Mouse (Mus musculus): ENCODE data around the gene Gipr. TPM values are rescaled to one million over a fixed set of nuclear protein-coding genes. Genes with fewer than 3 reads are reported as not detected.

Gipr gene
- total RNA-seq, 1 experiment = 1.5 TPM

- peaks cover 2% of the 10 kb centered on the region; the same call in 1 of the 2 replicates for H3K36me3 ChIP-seq (ENCODE audit: control insufficient read depth, insufficient read depth, low read length, poor library complexity, severe bottlenecking)
- no peaks in the 10 kb centered on the region for H3K9me3 ChIP-seq (ENCODE audit: control insufficient read depth, insufficient read depth, low read depth, low read length)
- in situ Hi-C loops (cut with MboI; ENCODE audit: low sequenced_read_pairs in 2 of 2, unreplicated experiment in 2 of 2) = no loop called here
- H3K27ac ChIP-seq (ENCODE audit: insufficient read depth, low read depth, low read length, poor library complexity, severe bottlenecking) = no peak overlapping the region
- no peak overlapping the region for H3K4me3 ChIP-seq (ENCODE audit: insufficient read depth in 1 of 2, low read depth in 1 of 2, low read length in 2 of 2, poor library complexity in 1 of 2, severe bottlenecking in 1 of 2)
- TF ChIP-seq MAFK (IDR thresholded peaks at IDR 0.05; ENCODE audit: insufficient read depth, low read depth, low read length) (no peak), HCFC1 (IDR thresholded peaks at IDR 0.05; ENCODE audit: borderline replicate concordance, insufficient read depth, low read length) (no peak), ZNF384 (IDR thresholded peaks at IDR 0.05; ENCODE audit: low read depth, low read length) (no peak), CHD2 (IDR thresholded peaks at IDR 0.05; ENCODE audit: low read depth, low read length) (no peak), ZC3H11A (IDR thresholded peaks at IDR 0.05; ENCODE audit: borderline replicate concordance, low read depth, low read length) (no peak)
- H3K4me1 ChIP-seq (ENCODE audit: control insufficient read depth in 2 of 2, insufficient read depth in 2 of 2, low read length in 2 of 2, poor library complexity in 1 of 2) = peaks cover 0 to 2% of the 10 kb centered on the region in 2 experiments; a peak in 1 of 4 replicates
- no peak overlapping the region for H3K9ac ChIP-seq (ENCODE audit: insufficient read depth, low read depth, low read length, poor library complexity, severe bottlenecking)
- no peak for DNase-seq (ENCODE audit: low read depth, low spot score)
These were observed 41.2 kb downstream of the Gipr start for GRCm38 (mm10) chr7:19124713-19125112.

- no peaks in the 10 kb centered on the region for H3K9me3 ChIP-seq (ENCODE audit: control insufficient read depth, insufficient read depth, low read depth, low read length)
- DNase-seq (ENCODE audit: low read depth, low spot score) = no peak
- no peak for TF ChIP-seq ZNF384 (IDR thresholded peaks at IDR 0.05; ENCODE audit: low read depth, low read length)
- TF ChIP-seq CHD2 (IDR thresholded peaks at IDR 0.05; ENCODE audit: low read depth, low read length) = no peak
- TF ChIP-seq MAFK (IDR thresholded peaks at IDR 0.05; ENCODE audit: insufficient read depth, low read depth, low read length) = no peak
- no peak for TF ChIP-seq ZC3H11A (IDR thresholded peaks at IDR 0.05; ENCODE audit: borderline replicate concordance, low read depth, low read length)
- H3K27ac ChIP-seq (ENCODE audit: insufficient read depth, low read depth, low read length, poor library complexity, severe bottlenecking) = no peak overlapping the region
- in situ Hi-C loops (cut with MboI; ENCODE audit: low sequenced_read_pairs in 2 of 2, unreplicated experiment in 2 of 2) = no loop called here
- peaks cover 0 to 4% of the 10 kb centered on the region in 2 experiments; a peak in 2 of 4 replicates for H3K4me1 ChIP-seq (ENCODE audit: control insufficient read depth in 2 of 2, insufficient read depth in 2 of 2, low read length in 2 of 2, poor library complexity in 1 of 2)
- no peaks in the 10 kb centered on the region for H3K36me3 ChIP-seq (ENCODE audit: control insufficient read depth, insufficient read depth, low read length, poor library complexity, severe bottlenecking)
- H3K4me3 ChIP-seq (ENCODE audit: insufficient read depth in 1 of 2, low read depth in 1 of 2, low read length in 2 of 2, poor library complexity in 1 of 2, severe bottlenecking in 1 of 2) = no peak overlapping the region
- no peak overlapping the region for H3K9ac ChIP-seq (ENCODE audit: insufficient read depth, low read depth, low read length, poor library complexity, severe bottlenecking)
These were observed 44.2 kb downstream of the Gipr start for GRCm38 (mm10) chr7:19121686-19122085.

- no peak for TF ChIP-seq ZC3H11A (IDR thresholded peaks at IDR 0.05; ENCODE audit: borderline replicate concordance, low read depth, low read length)
- TF ChIP-seq HCFC1 (IDR thresholded peaks at IDR 0.05; ENCODE audit: borderline replicate concordance, insufficient read depth, low read length) = peak; percentile 96
- no peak for TF ChIP-seq MAFK (IDR thresholded peaks at IDR 0.05; ENCODE audit: insufficient read depth, low read depth, low read length)
- TF ChIP-seq CHD2 (IDR thresholded peaks at IDR 0.05; ENCODE audit: low read depth, low read length) = 0 out of 2 replicates have a peak, but pooled peaks have one; percentile 20
- H3K27ac ChIP-seq (ENCODE audit: insufficient read depth, low read depth, low read length, poor library complexity, severe bottlenecking) = no peak within 1 kb of the TSS
- no peaks in the 10 kb centered on the region for H3K36me3 ChIP-seq (ENCODE audit: control insufficient read depth, insufficient read depth, low read length, poor library complexity, severe bottlenecking)
- no peaks in the 10 kb centered on the region for H3K9me3 ChIP-seq (ENCODE audit: control insufficient read depth, insufficient read depth, low read depth, low read length)
- H3K4me3 ChIP-seq (ENCODE audit: insufficient read depth in 1 of 2, low read depth in 1 of 2, low read length in 2 of 2, poor library complexity in 1 of 2, severe bottlenecking in 1 of 2) = peak within 1 kb of the TSS; percentile 94 to 97
- in situ Hi-C loops (cut with MboI; ENCODE audit: low sequenced_read_pairs in 2 of 2, unreplicated experiment in 2 of 2) = no loop called here
- peaks cover 0 to 4% of the 10 kb centered on the region in 2 experiments; a peak in 2 of 4 replicates for H3K4me1 ChIP-seq (ENCODE audit: control insufficient read depth in 2 of 2, insufficient read depth in 2 of 2, low read length in 2 of 2, poor library complexity in 1 of 2)
- peak; percentile 96 for DNase-seq (ENCODE audit: low read depth, low spot score)
- H3K9ac ChIP-seq (ENCODE audit: insufficient read depth, low read depth, low read length, poor library complexity, severe bottlenecking) = peak within 1 kb of the TSS; percentile 91
These were observed 46.1 kb downstream of the Gipr start, which contains the start of gene Fbxo46 for GRCm38 (mm10) chr7:19119631-19120429. TSS of gene Fbxo46 (plus strand) at chr7:19119859.

- no peaks in the 10 kb centered on the region for H3K9me3 ChIP-seq (ENCODE audit: control insufficient read depth, insufficient read depth, low read depth, low read length)
- no peaks in the 10 kb centered on the region for H3K36me3 ChIP-seq (ENCODE audit: control insufficient read depth, insufficient read depth, low read length, poor library complexity, severe bottlenecking)
- H3K9ac ChIP-seq (ENCODE audit: insufficient read depth, low read depth, low read length, poor library complexity, severe bottlenecking) = no peak overlapping the region
- no peak for TF ChIP-seq ZNF384 (IDR thresholded peaks at IDR 0.05; ENCODE audit: low read depth, low read length)
- no peak for TF ChIP-seq MAFK (IDR thresholded peaks at IDR 0.05; ENCODE audit: insufficient read depth, low read depth, low read length)
- TF ChIP-seq HCFC1 (IDR thresholded peaks at IDR 0.05; ENCODE audit: borderline replicate concordance, insufficient read depth, low read length) = no peak
- TF ChIP-seq CHD2 (IDR thresholded peaks at IDR 0.05; ENCODE audit: low read depth, low read length) = no peak
- TF ChIP-seq ZC3H11A (IDR thresholded peaks at IDR 0.05; ENCODE audit: borderline replicate concordance, low read depth, low read length) = no peak
- H3K27ac ChIP-seq (ENCODE audit: insufficient read depth, low read depth, low read length, poor library complexity, severe bottlenecking) = no peak overlapping the region
- in situ Hi-C loops (cut with MboI; ENCODE audit: low sequenced_read_pairs in 2 of 2, unreplicated experiment in 2 of 2) = no loop called here
- no peak overlapping the region for H3K4me3 ChIP-seq (ENCODE audit: insufficient read depth in 1 of 2, low read depth in 1 of 2, low read length in 2 of 2, poor library complexity in 1 of 2, severe bottlenecking in 1 of 2)
- DNase-seq (ENCODE audit: low read depth, low spot score) = no peak
- H3K4me1 ChIP-seq (ENCODE audit: control insufficient read depth in 2 of 2, insufficient read depth in 2 of 2, low read length in 2 of 2, poor library complexity in 1 of 2) = peaks cover 0 to 4% of the 10 kb centered on the region in 2 experiments; a peak in 2 of 4 replicates
These were observed 46.8 kb downstream of the Gipr start for GRCm38 (mm10) chr7:19119083-19119482.

All from ES-E14 (cell line).